Mouse (Mus musculus) myocyte (in vitro differentiated cells): ENCODE measurements around the gene Med15. TPM values are rescaled to one million over a fixed set of nuclear protein-coding genes. Genes with fewer than 3 reads are reported as not detected.

Experiments
- H3K27me3 ChIP-seq: one replicate; pipeline ENCODE4 v1.6.1; 2011; ENCODE audit not compliant: control insufficient read depth, insufficient read depth, insufficient read length
- H3K36me3 ChIP-seq: one replicate; pipeline ENCODE4 v1.6.1; 2011; ENCODE audit not compliant: control insufficient read depth, insufficient read depth
- H3K4me2 ChIP-seq: one replicate; pipeline ENCODE4 v1.6.1; 2011; ENCODE audit warnings: low read depth, control low read depth
- H3K4me3 ChIP-seq: one replicate; pipeline ENCODE4 v1.5.1; 2011; ENCODE audit warnings: mild to moderate bottlenecking, control low read depth, moderate library complexity
- H3K79me2 ChIP-seq: one replicate; pipeline ENCODE4 v1.6.1; 2011; ENCODE audit not compliant: control insufficient read depth, insufficient read depth
- H3ac ChIP-seq: one replicate; pipeline ENCODE4 v1.6.1; 2011; ENCODE audit not compliant: control insufficient read depth, insufficient read length
- CEBPB ChIP-seq: IDR thresholded peaks from 2 replicates; pipeline ENCODE4 v1.6.1; 2011; ENCODE audit warnings: mild to moderate bottlenecking, moderate library complexity; ENCODE audit not compliant: poor library complexity, insufficient read depth, severe bottlenecking
- E2F4 ChIP-seq: IDR thresholded peaks from one replicate; pipeline ENCODE4 v1.6.1; 2011; ENCODE audit warnings: mild to moderate bottlenecking, control low read depth, moderate library complexity; ENCODE audit not compliant: insufficient read depth
- MAX ChIP-seq: IDR thresholded peaks from one replicate; pipeline ENCODE4 v1.6.1; 2011; ENCODE audit warnings: low read depth, mild to moderate bottlenecking, control low read depth
- MYOD1 ChIP-seq, 3 experiments: IDR thresholded peaks; one replicate each; pipeline ENCODE4 v1.6.1; 2011; ENCODE audit warnings: control low read depth in 2 of 3, low read depth in 2 of 3, mild to moderate bottlenecking in 2 of 3, moderate library complexity in 1 of 3; ENCODE audit not compliant: insufficient read length in 2 of 3, control insufficient read depth in 1 of 3
- MYOG ChIP-seq, 3 experiments: IDR thresholded peaks; one replicate each; pipeline ENCODE4 v1.6.1; 2011; ENCODE audit warnings: control low read depth in 2 of 3, low read depth in 2 of 3, mild to moderate bottlenecking in 2 of 3; ENCODE audit not compliant: insufficient read length in 2 of 3, control insufficient read depth in 1 of 3, insufficient read depth in 1 of 3
- POLR2A ChIP-seq: IDR thresholded peaks from one replicate; pipeline ENCODE4 v1.6.1; 2011; ENCODE audit warnings: low read depth, mild to moderate bottlenecking, control low read depth, moderate library complexity; ENCODE audit not compliant: insufficient read length
- POLR2AphosphoS2 ChIP-seq: IDR thresholded peaks from one replicate; pipeline ENCODE4 v1.6.1; 2011; ENCODE audit warnings: low read depth, control low read depth; ENCODE audit not compliant: insufficient read length
- REST ChIP-seq: IDR thresholded peaks from one replicate; pipeline ENCODE4 v1.6.1; 2011; ENCODE audit warnings: mild to moderate bottlenecking, control low read depth, moderate library complexity; ENCODE audit not compliant: insufficient read depth, insufficient read length
- SRF ChIP-seq: IDR thresholded peaks from one replicate; pipeline ENCODE4 v1.6.1; 2011; ENCODE audit warnings: low read depth; ENCODE audit not compliant: control insufficient read depth, insufficient read length
- TCF12 ChIP-seq: IDR thresholded peaks from one replicate; pipeline ENCODE4 v1.6.1; 2011; ENCODE audit warnings: mild to moderate bottlenecking, control low read depth; ENCODE audit not compliant: poor library complexity, insufficient read depth, severe bottlenecking
- TCF3 ChIP-seq: IDR thresholded peaks from one replicate; pipeline ENCODE4 v1.6.1; 2011; ENCODE audit warnings: low read depth, control low read depth; ENCODE audit not compliant: insufficient read length
- USF1 ChIP-seq: IDR thresholded peaks from one replicate; pipeline ENCODE4 v1.6.1; 2011; ENCODE audit warnings: low read depth, mild to moderate bottlenecking, control low read depth, moderate library complexity
- polyA plus RNA-seq: library from polyadenylated mRNA; unstranded; fragments of >200 nt; fragmentation: generic; extraction: Trizol; gene quantifications from one replicate; pipeline ENCODE4 v1.2.1, GENCODE M21; 2012; ENCODE audit warnings: missing spikeins

Gene Med15
- polyA plus RNA-seq, 1 experiment, result 42.9 TPM

GRCm38 (mm10) chr16:17753001-17753400 is 20.3 kb upstream of the Med15 start:
- no peak overlapping the region for H3K4me3 ChIP-seq
- no peaks in the 10 kb centered on the region for H3K79me2 ChIP-seq
- H3K27me3 ChIP-seq, result no peaks in the 10 kb centered on the region
- H3ac ChIP-seq, result no peak overlapping the region
- no peak for TF ChIP-seq POLR2A
- TF ChIP-seq SRF, result no peak
- no peak for TF ChIP-seq MYOD1 (IDR thresholded peaks at IDR 0.05; ENCODE audit: control insufficient read depth in 1 of 3, insufficient read length in 2 of 3, low read depth in 2 of 3)
- H3K4me2 ChIP-seq, result no peak overlapping the region
- no peaks in the 10 kb centered on the region for H3K36me3 ChIP-seq

- TF ChIP-seq TCF3, result no peak
- no peak for TF ChIP-seq E2F4
- TF ChIP-seq POLR2A, result no peak
- no peak for TF ChIP-seq CEBPB
- no peak for TF ChIP-seq MAX
- no peak for TF ChIP-seq REST
- no peak for TF ChIP-seq MYOG (IDR thresholded peaks at IDR 0.05; ENCODE audit: control insufficient read depth in 1 of 3, insufficient read depth in 1 of 3, insufficient read length in 2 of 3, low read depth in 2 of 3)
- no peak for TF ChIP-seq POLR2AphosphoS2
- no peaks in the 10 kb centered on the region for H3K27me3 ChIP-seq
- no peaks in the 10 kb centered on the region for H3K79me2 ChIP-seq
- H3K4me3 ChIP-seq, result no peak overlapping the region
- no peak overlapping the region for H3K4me2 ChIP-seq
- no peaks in the 10 kb centered on the region for H3K36me3 ChIP-seq
- H3ac ChIP-seq, result no peak overlapping the region
Observed at GRCm38 (mm10) chr16:17745067-17745466, 12.4 kb upstream of the Med15 start.

- Histone ChIP-seq H3ac (no peak overlapping the region), H3K36me3 (no peaks in the 10 kb centered on the region), H3K4me3 (no peak overlapping the region), H3K4me2 (no peak overlapping the region), H3K79me2 (no peaks in the 10 kb centered on the region), H3K27me3 (no peaks in the 10 kb centered on the region)
- no peak for TF ChIP-seq TCF3
- no peak for TF ChIP-seq MYOG (IDR thresholded peaks at IDR 0.05; ENCODE audit: control insufficient read depth in 1 of 3, insufficient read depth in 1 of 3, insufficient read length in 2 of 3, low read depth in 2 of 3)
- TF ChIP-seq MYOD1 (IDR thresholded peaks at IDR 0.05; ENCODE audit: control insufficient read depth in 1 of 3, insufficient read length in 2 of 3, low read depth in 2 of 3), result no peak
- TF ChIP-seq CEBPB, result no peak
- no peak for TF ChIP-seq E2F4
- no peak for TF ChIP-seq USF1
- TF ChIP-seq POLR2A, result no peak
- TF ChIP-seq MAX, result no peak
- TF ChIP-seq POLR2AphosphoS2, result no peak
- no peak for TF ChIP-seq SRF
- TF ChIP-seq TCF12, result no peak
- no peak for TF ChIP-seq REST
Observed at GRCm38 (mm10) chr16:17744536-17744935, 11.8 kb upstream of the Med15 start.

- TF ChIP-seq POLR2A (no peak), TCF12 (no peak), REST (no peak), MYOD1 (IDR thresholded peaks at IDR 0.05; ENCODE audit: control insufficient read depth in 1 of 3, insufficient read length in 2 of 3, low read depth in 2 of 3) (no peak), SRF (no peak), POLR2AphosphoS2 (no peak), USF1 (no peak), CEBPB (no peak), TCF3 (no peak), E2F4 (no peak), MAX (no peak), MYOG (IDR thresholded peaks at IDR 0.05; ENCODE audit: control insufficient read depth in 1 of 3, insufficient read depth in 1 of 3, insufficient read length in 2 of 3, low read depth in 2 of 3) (no peak)
Observed at GRCm38 (mm10) chr16:17743279-17743678, 10.6 kb upstream of the Med15 start.

GRCm38 (mm10) chr16:17742810-17743209 is 10.1 kb upstream of the Med15 start:
- H3K4me2 ChIP-seq, result no peak overlapping the region
- H3ac ChIP-seq, result no peak overlapping the region
- no peaks in the 10 kb centered on the region for H3K27me3 ChIP-seq
- no peaks in the 10 kb centered on the region for H3K36me3 ChIP-seq
- no peak overlapping the region for H3K4me3 ChIP-seq
- TF ChIP-seq MYOG (IDR thresholded peaks at IDR 0.05; ENCODE audit: control insufficient read depth in 1 of 3, insufficient read depth in 1 of 3, insufficient read length in 2 of 3, low read depth in 2 of 3) (no peak), POLR2AphosphoS2 (no peak), TCF3 (no peak), REST (no peak), MYOD1 (IDR thresholded peaks at IDR 0.05; ENCODE audit: control insufficient read depth in 1 of 3, insufficient read length in 2 of 3, low read depth in 2 of 3) (no peak)
- no peaks in the 10 kb centered on the region for H3K79me2 ChIP-seq

More at GRCm38 (mm10) chr16:17743279-17743678, 10.6 kb upstream of the Med15 start:
- Histone ChIP-seq H3ac (no peak overlapping the region), H3K27me3 (no peaks in the 10 kb centered on the region), H3K79me2 (no peaks in the 10 kb centered on the region), H3K36me3 (no peaks in the 10 kb centered on the region), H3K4me2 (no peak overlapping the region), H3K4me3 (no peak overlapping the region)
